Mouse (Mus musculus) heart, embryonic 13.5 days (tissue): ENCODE data around the gene Bsg. TPM values are rescaled to one million over a fixed set of nuclear protein-coding genes. Genes with fewer than 3 reads are reported as not detected.
A peak's percentile ranks its signal among the peaks of the same experiment; 100 is the strongest.

Experiments
- ATAC-seq: fragments of 200-750 bp; cut with Nextera tagmentation; 2 replicates; pipeline ENCODE4 v1.8.0; 2017; ENCODE audit warnings: moderate TSS enrichment; ENCODE audit not compliant: insufficient number of reproducible peaks, low FRiP score, low TSS enrichment; ENCODE audit errors: extremely low read depth
- H3K27ac ChIP-seq: fragments of 300-500 bp; sonication (generic); replicated peaks from 2 replicates; pipeline ENCODE4 v1.5.1; 2015; ENCODE audit warnings: moderate library complexity, mild to moderate bottlenecking, inconsistent platforms
- H3K27me3 ChIP-seq: fragments of 300-500 bp; sonication (generic); replicated peaks from 2 replicates; pipeline ENCODE4 v1.6.1; 2015; ENCODE audit warnings: mild to moderate bottlenecking, inconsistent platforms
- H3K36me3 ChIP-seq: fragments of 300-500 bp; sonication (generic); 2 replicates; pipeline ENCODE4 v1.6.1; 2015; ENCODE audit warnings: mild to moderate bottlenecking, inconsistent platforms
- H3K4me1 ChIP-seq: fragments of 300-500 bp; sonication (generic); 2 replicates; pipeline ENCODE4 v1.6.1; 2015; ENCODE audit warnings: inconsistent platforms
- H3K4me2 ChIP-seq: fragments of 300-500 bp; sonication (generic); 2 replicates; pipeline ENCODE4 v1.6.1; 2015; ENCODE audit warnings: inconsistent platforms, mild to moderate bottlenecking, moderate library complexity
- H3K4me3 ChIP-seq: fragments of 300-500 bp; sonication (generic); 2 replicates; pipeline ENCODE4 v1.5.1; 2015; ENCODE audit warnings: moderate library complexity, mild to moderate bottlenecking, inconsistent platforms
- H3K9ac ChIP-seq: fragments of 300-500 bp; sonication (generic); 2 replicates; pipeline ENCODE4 v1.6.1; 2015; ENCODE audit warnings: inconsistent platforms, mild to moderate bottlenecking, moderate library complexity
- H3K9me3 ChIP-seq: fragments of 300-500 bp; sonication (generic); 2 replicates; pipeline ENCODE4 v1.6.1; 2016; ENCODE audit warnings: inconsistent platforms
- WGBS: fragments of 180-500 bp; shearing (Covaris S2); methylation state at CpG from one replicate; pipeline ENCODE4 v1.1.7; 2015; ENCODE audit warnings: mixed read lengths; 5-methylcytosine and 5-hydroxymethylcytosine counted together
- polyA plus RNA-seq: library from polyadenylated mRNA; unstranded; fragments of >200 nt; fragmentation: Nextera tagmentation; extraction: Ambion mirVana; gene quantifications from 2 replicates; pipeline ENCODE4 v1.2.1, GENCODE M21; 2015

Bsg gene
- polyA plus RNA-seq, 1 experiment from 2014 or later, result 1,093 TPM

- peaks cover 6% of the 10 kb centered on the region; the same call in 1 of the 2 replicates for H3K27me3 ChIP-seq
- WGBS, result under 1% methylated on average over 47 of the region's 47 CpGs
- H3K4me3 ChIP-seq, result peak overlapping the region; percentile 98
- peak overlapping the region; percentile 93 for H3K4me2 ChIP-seq
- peak overlapping the region; percentile 95 for H3K27ac ChIP-seq
- peaks cover 11% of the 10 kb centered on the region for H3K4me1 ChIP-seq
- ATAC-seq, result peak; percentile 38; the same call in 1 of the 2 replicates
- H3K36me3 ChIP-seq, result peaks cover 24% of the 10 kb centered on the region
- peak overlapping the region; percentile 92 for H3K9ac ChIP-seq
- H3K9me3 ChIP-seq, result no peaks in the 10 kb centered on the region
These were observed 34.7 kb upstream of the Bsg start for GRCm38 (mm10) chr10:79669576-79670057.

- Histone ChIP-seq H3K4me2 (peak overlapping the region; percentile 93), H3K4me3 (peak overlapping the region; percentile 98), H3K9me3 (no peaks in the 10 kb centered on the region), H3K27ac (peak overlapping the region; percentile 95), H3K9ac (peak overlapping the region; percentile 92), H3K4me1 (peaks cover 13% of the 10 kb centered on the region), H3K27me3 (peaks cover 3% of the 10 kb centered on the region; the same call in 1 of the 2 replicates), H3K36me3 (peaks cover 24% of the 10 kb centered on the region)
- WGBS, result 35% methylated on average over 15 of the region's 15 CpGs
- ATAC-seq, result no peak
These were observed 34.0 kb upstream of the Bsg start for GRCm38 (mm10) chr10:79670071-79670888.

GRCm38 (mm10) chr10:79671396-79672087, 32.7 kb upstream of the Bsg start:
- no peak overlapping the region for H3K4me3 ChIP-seq
- H3K27me3 ChIP-seq, result no peaks in the 10 kb centered on the region; the same call in 1 of the 2 replicates
- H3K4me2 ChIP-seq, result no peak overlapping the region
- no peak overlapping the region for H3K9ac ChIP-seq
- peaks cover 17% of the 10 kb centered on the region for H3K4me1 ChIP-seq
- no peaks in the 10 kb centered on the region for H3K9me3 ChIP-seq
- ATAC-seq, result no peak
- no peak overlapping the region for H3K27ac ChIP-seq
- 79% methylated on average over 5 of the region's 6 CpGs for WGBS
- H3K36me3 ChIP-seq, result peaks cover 32% of the 10 kb centered on the region

- Histone ChIP-seq H3K9me3 (no peaks in the 10 kb centered on the region), H3K36me3 (peaks cover 34% of the 10 kb centered on the region), H3K27ac (no peak overlapping the region), H3K4me2 (no peak overlapping the region), H3K27me3 (no peaks in the 10 kb centered on the region), H3K9ac (no peak overlapping the region), H3K4me1 (peaks cover 17% of the 10 kb centered on the region), H3K4me3 (no peak overlapping the region)
- WGBS, result 66% methylated on average over 3 of the region's 3 CpGs
- ATAC-seq, result no peak
These were observed 32.2 kb upstream of the Bsg start for GRCm38 (mm10) chr10:79672088-79672455.

DNA sequence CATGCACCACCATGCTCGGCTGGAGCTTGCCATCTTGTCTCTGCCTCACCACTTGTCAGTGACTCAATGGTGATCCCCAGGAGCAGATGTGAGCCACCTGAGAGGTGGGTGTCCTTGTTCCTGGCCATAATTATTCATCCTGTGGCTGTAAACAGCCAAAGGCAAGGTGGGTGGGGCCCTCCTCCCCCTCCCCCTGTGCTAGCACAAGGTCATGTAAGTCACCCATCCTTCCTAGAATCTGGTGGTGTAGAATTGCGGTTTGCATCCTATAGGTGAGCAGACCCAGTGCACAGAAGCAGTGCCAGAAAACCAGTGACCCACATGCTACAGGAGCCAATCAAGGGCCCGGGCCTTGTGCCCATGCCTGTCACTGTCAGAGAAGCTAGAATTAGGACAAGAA, 31.2 kb upstream of the Bsg start:
- Histone ChIP-seq H3K4me2 (no peak overlapping the region), H3K4me1 (peaks cover 17% of the 10 kb centered on the region), H3K36me3 (peaks cover 34% of the 10 kb centered on the region), H3K4me3 (no peak overlapping the region), H3K27ac (no peak overlapping the region), H3K9me3 (no peaks in the 10 kb centered on the region), H3K9ac (no peak overlapping the region), H3K27me3 (no peaks in the 10 kb centered on the region)
- 79% methylated on average over 3 of the region's 3 CpGs for WGBS
- no peak for ATAC-seq

GRCm38 (mm10) chr10:79675346-79676035, 28.8 kb upstream of the Bsg start:
- H3K4me3 ChIP-seq, result no peak overlapping the region
- 46% methylated on average over 44 of the region's 44 CpGs for WGBS
- peaks cover 11% of the 10 kb centered on the region for H3K4me1 ChIP-seq
- peaks cover 34% of the 10 kb centered on the region for H3K36me3 ChIP-seq
- H3K9me3 ChIP-seq, result no peaks in the 10 kb centered on the region
- no peak overlapping the region for H3K27ac ChIP-seq
- no peak overlapping the region for H3K4me2 ChIP-seq
- no peaks in the 10 kb centered on the region for H3K27me3 ChIP-seq
- H3K9ac ChIP-seq, result no peak overlapping the region
- no peak for ATAC-seq

DNA sequence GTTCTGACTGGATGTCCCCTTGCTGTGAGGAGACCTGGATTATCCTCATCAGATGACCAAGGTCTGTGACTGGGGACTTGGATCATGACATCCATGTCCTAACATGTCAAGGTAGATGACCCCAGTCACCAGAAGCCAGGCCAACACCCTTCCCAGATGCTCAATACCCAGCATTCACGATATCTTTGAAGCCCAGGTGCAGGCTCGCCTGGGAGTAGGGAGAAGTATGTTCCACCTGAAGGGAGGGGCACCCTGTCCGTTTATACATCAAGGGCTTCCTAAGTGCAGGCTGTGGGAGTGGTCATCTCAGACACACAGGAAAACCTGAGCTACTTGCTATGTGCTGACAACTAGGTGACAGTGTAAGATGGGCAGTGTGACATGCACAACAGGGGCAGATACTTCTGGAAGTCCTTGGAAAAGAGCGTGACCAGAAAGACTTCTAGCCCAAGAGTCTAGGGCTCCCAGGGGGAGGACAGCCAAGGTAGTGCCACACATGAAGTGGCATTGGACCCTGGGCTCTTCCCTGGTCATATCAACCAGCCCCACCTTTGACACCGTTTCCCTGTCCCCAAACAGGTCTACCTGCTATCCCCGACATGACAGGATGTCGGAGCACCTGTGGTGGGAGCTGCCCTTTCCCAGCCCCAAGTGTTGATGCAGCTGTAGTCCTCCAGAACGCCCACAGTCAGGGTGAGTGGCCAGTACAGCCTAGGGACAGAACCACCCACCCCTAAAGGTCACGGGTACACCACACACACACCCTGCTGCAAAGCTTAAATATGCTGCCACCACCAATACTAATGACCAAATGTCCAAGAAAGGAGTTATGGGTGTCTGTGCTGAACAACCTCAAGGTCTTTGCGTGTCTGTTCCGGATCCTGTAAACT, 23.4 kb upstream of the Bsg start:
- H3K27ac ChIP-seq, result peak overlapping the region; percentile 84
- ATAC-seq, result no peak
- 33% methylated on average over 11 of the region's 11 CpGs for WGBS

GRCm38 (mm10) chr10:79681591-79682245, 22.6 kb upstream of the Bsg start, which contains the start of gene Cdc34:
Gene Cdc34, plus strand, starts transcription at chr10:79682195.
- H3K9me3 ChIP-seq, result no peaks in the 10 kb centered on the region
- peak within 1 kb of the TSS; percentile 96 for H3K9ac ChIP-seq
- peaks cover 31% of the 10 kb centered on the region for H3K36me3 ChIP-seq
- no peaks in the 10 kb centered on the region for H3K27me3 ChIP-seq
- peak within 1 kb of the TSS; percentile 97 for H3K4me2 ChIP-seq
- ATAC-seq, result peak; percentile 86
- H3K27ac ChIP-seq, result peak within 1 kb of the TSS; percentile 84
- H3K4me3 ChIP-seq, result peak within 1 kb of the TSS; percentile 87
- under 1% methylated on average over 84 of the region's 84 CpGs for WGBS
- peaks cover 50% of the 10 kb centered on the region for H3K4me1 ChIP-seq

More for the DNA sequence above, 23.4 kb upstream of the Bsg start:
- H3K27me3 ChIP-seq, result no peaks in the 10 kb centered on the region
- H3K36me3 ChIP-seq, result peaks cover 28% of the 10 kb centered on the region
- H3K9ac ChIP-seq, result peak overlapping the region; percentile 76
- H3K4me1 ChIP-seq, result peaks cover 42% of the 10 kb centered on the region
- H3K4me3 ChIP-seq, result peak overlapping the region; percentile 87
- H3K9me3 ChIP-seq, result no peaks in the 10 kb centered on the region
- peak overlapping the region; percentile 74 for H3K4me2 ChIP-seq

DNA sequence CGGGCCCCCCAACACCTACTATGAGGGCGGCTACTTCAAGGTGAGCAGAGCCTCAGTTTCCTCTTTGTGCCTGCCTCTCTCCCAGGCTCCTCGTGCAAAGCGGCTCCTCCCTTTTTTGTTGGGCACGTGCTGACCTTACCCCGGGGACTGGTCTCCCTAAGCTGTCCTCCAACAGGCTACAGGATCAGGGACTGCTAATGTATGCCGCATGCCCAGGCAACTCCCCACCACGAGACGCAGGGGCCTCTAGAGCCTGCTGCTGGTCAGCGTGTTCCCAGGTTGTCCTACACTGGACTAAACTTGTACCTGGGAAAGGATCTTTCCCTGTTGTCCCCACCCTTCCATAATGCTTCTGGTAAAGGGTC, 21.8 kb upstream of the Bsg start:
- Histone ChIP-seq H3K4me3 (peak overlapping the region; percentile 87), H3K9me3 (no peaks in the 10 kb centered on the region), H3K36me3 (peaks cover 39% of the 10 kb centered on the region), H3K27me3 (no peaks in the 10 kb centered on the region), H3K27ac (peak overlapping the region; percentile 84), H3K4me2 (peak overlapping the region; percentile 97), H3K9ac (peak overlapping the region; percentile 96), H3K4me1 (peaks cover 58% of the 10 kb centered on the region)
- no peak for ATAC-seq
- 0% methylated on average over 10 of the region's 10 CpGs for WGBS

- 2% methylated on average over 10 of the region's 10 CpGs for WGBS
- Histone ChIP-seq H3K9ac (peak overlapping the region; percentile 96), H3K4me1 (peaks cover 58% of the 10 kb centered on the region), H3K4me2 (peak overlapping the region; percentile 97), H3K36me3 (peaks cover 44% of the 10 kb centered on the region), H3K27me3 (no peaks in the 10 kb centered on the region), H3K27ac (peak overlapping the region; percentile 84), H3K4me3 (peak overlapping the region; percentile 87), H3K9me3 (no peaks in the 10 kb centered on the region)
- no peak for ATAC-seq
These were observed 21.2 kb upstream of the Bsg start for GRCm38 (mm10) chr10:79682916-79683582.
